Mouse (Mus musculus) neural tube, embryonic 14.5 days (tissue): ENCODE measurements around the gene Hnf1a. TPM values are rescaled to one million over a fixed set of nuclear protein-coding genes. Genes with fewer than 3 reads are reported as not detected.

Experiments
- ATAC-seq: fragments of 200-750 bp; cut with Nextera tagmentation; 2 replicates; pipeline ENCODE4 v1.8.0; 2017; ENCODE audit warnings: low read depth, mild to moderate bottlenecking, moderate TSS enrichment, moderate library complexity
- H3K27ac ChIP-seq: fragments of 300-500 bp; sonication (generic); 2 replicates; pipeline ENCODE4 v1.5.1; 2014; ENCODE audit warnings: low read depth, mild to moderate bottlenecking, control low read depth, low read length, moderate library complexity, mixed read lengths
- H3K27me3 ChIP-seq: fragments of 300-500 bp; sonication (generic); 2 replicates; pipeline ENCODE4 v1.6.1; 2014; ENCODE audit warnings: low read length; ENCODE audit not compliant: control insufficient read depth, insufficient read depth
- H3K36me3 ChIP-seq: fragments of 300-500 bp; sonication (generic); 2 replicates; pipeline ENCODE4 v1.6.1; 2014; ENCODE audit warnings: low read length, mixed read lengths; ENCODE audit not compliant: control insufficient read depth, insufficient read depth
- H3K4me1 ChIP-seq: fragments of 300-500 bp; sonication (generic); 2 replicates; pipeline ENCODE4 v1.6.1; 2014; ENCODE audit warnings: low read length; ENCODE audit not compliant: control insufficient read depth, insufficient read depth
- H3K4me2 ChIP-seq: fragments of 300-500 bp; sonication (generic); 2 replicates; pipeline ENCODE4 v1.6.1; 2014; ENCODE audit warnings: mild to moderate bottlenecking, low read depth, low read length, control low read depth
- H3K4me3 ChIP-seq: fragments of 300-500 bp; sonication (generic); 2 replicates; pipeline ENCODE4 v1.5.1; 2014; ENCODE audit warnings: low read depth, low read length, control low read depth, mixed read lengths
- H3K9ac ChIP-seq: fragments of 300-500 bp; sonication (generic); replicated peaks from 2 replicates; pipeline ENCODE4 v1.6.1; 2014; ENCODE audit warnings: low read depth, mild to moderate bottlenecking, control low read depth, low read length, mixed read lengths
- H3K9me3 ChIP-seq: fragments of 300-500 bp; sonication (generic); 2 replicates; pipeline ENCODE4 v1.6.1; 2016; ENCODE audit warnings: low read length; ENCODE audit not compliant: control insufficient read depth
- WGBS: fragments of 180-500 bp; shearing (Covaris S2); extraction: QIAGEN DNeasy Blood & Tissue Kit; methylation state at CpG from one replicate; pipeline ENCODE4 v1.1.7; 2014; 5-methylcytosine and 5-hydroxymethylcytosine counted together
- polyA plus RNA-seq: library from polyadenylated mRNA; unstranded; fragments of >200 nt; fragmentation: Nextera tagmentation; extraction: Ambion mirVana; gene quantifications from 2 replicates; pipeline ENCODE4 v1.2.1, GENCODE M21; 2014

The Hnf1a gene
- polyA plus RNA-seq, 1 experiment from 2014 or later = 0.11 TPM

DNA sequence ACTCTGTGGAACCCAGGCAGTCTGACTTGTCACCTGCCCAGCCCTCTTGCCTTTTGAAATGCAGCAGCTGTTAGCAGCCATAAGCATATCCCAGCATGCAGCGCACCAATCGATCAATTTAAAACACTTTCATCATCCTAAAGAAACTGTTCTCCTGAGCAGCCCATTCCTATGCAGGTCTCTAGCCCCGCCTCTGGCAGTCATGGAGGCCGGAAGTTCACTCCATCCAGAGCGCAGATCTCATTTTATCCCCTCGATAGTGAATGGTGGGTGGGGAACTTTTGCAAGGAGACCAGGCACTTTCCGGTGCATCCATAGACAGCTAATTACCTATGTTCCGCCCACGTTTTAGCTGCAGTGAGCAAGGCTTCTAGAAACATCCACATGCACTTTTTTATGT lies 1.3 kb upstream of the Hnf1a start:
- Histone ChIP-seq H3K4me1 (peaks cover 6% of the 10 kb centered on the region; the same call in 1 of the 2 replicates), H3K4me2 (no peak overlapping the region), H3K9ac (no peak overlapping the region), H3K9me3 (no peaks in the 10 kb centered on the region), H3K27ac (no peak overlapping the region), H3K36me3 (no peaks in the 10 kb centered on the region), H3K4me3 (no peak overlapping the region), H3K27me3 (no peaks in the 10 kb centered on the region; the same call in 1 of the 2 replicates)
- ATAC-seq = no peak
- WGBS = 79% methylated on average over 9 of the region's 9 CpGs

DNA sequence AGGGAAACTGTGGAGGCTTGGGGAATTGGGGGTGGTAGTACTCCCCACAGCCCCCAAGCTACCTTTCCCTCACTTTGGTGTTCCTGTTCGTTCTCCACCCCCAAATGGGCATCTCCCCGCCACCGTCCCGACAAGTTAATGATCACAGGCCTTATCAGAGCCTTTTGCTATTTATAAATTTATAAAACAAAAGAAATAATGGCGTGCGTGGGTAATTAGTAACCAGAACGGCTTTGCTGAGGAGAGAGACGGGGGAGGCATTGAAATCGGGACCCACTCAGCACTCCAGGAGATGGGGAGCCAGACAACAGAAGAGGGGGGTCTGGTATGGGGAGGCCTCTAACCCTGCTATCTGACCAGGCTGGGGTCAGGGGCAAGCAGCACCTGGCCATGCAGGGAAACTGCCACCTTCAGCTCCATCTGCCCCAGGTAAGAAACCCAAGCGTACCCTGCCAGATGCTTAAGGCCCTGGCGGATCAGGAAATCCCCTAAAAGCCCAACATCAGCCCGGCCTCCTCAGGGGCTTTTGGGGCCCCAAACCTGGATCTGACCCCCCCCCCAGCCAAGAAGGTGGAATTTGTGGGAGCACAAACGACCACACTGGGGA lies 1.2 kb downstream of the Hnf1a start:
- Histone ChIP-seq H3K4me2 (no peak overlapping the region), H3K27ac (no peak overlapping the region), H3K4me3 (no peak overlapping the region), H3K27me3 (no peaks in the 10 kb centered on the region; the same call in 1 of the 2 replicates), H3K4me1 (peaks cover 6% of the 10 kb centered on the region; the same call in 1 of the 2 replicates), H3K9ac (no peak overlapping the region), H3K9me3 (no peaks in the 10 kb centered on the region), H3K36me3 (no peaks in the 10 kb centered on the region)
- 41% methylated on average over 13 of the region's 13 CpGs for WGBS
- no peak for ATAC-seq

DNA sequence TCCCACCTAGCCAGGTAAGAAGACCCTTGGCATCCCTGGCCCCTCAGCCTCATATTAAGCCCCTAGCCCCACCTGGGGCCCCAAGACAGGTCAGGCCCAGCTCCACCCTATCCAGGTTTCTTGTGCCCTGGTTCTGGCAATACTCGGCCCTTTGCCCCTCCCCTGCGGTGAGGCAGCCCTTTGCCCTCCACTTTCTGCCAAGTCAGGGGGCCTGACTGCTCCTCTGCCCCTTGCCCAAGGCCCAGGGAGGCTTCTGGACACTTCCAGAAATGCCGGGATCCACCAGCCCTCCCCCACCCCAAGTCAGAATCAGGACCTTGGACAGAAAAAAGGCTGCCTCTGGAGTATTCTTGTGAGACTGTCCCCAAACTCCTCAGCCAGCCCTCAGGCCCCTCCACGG lies 1.8 kb downstream of the Hnf1a start:
- ATAC-seq = no peak
- Histone ChIP-seq H3K27me3 (no peaks in the 10 kb centered on the region; the same call in 1 of the 2 replicates), H3K4me1 (peaks cover 6% of the 10 kb centered on the region; the same call in 1 of the 2 replicates), H3K36me3 (no peaks in the 10 kb centered on the region), H3K27ac (no peak overlapping the region), H3K9ac (no peak overlapping the region), H3K4me3 (no peak overlapping the region), H3K9me3 (no peaks in the 10 kb centered on the region), H3K4me2 (no peak overlapping the region)
- 10% methylated on average over 4 of the region's 4 CpGs for WGBS

DNA sequence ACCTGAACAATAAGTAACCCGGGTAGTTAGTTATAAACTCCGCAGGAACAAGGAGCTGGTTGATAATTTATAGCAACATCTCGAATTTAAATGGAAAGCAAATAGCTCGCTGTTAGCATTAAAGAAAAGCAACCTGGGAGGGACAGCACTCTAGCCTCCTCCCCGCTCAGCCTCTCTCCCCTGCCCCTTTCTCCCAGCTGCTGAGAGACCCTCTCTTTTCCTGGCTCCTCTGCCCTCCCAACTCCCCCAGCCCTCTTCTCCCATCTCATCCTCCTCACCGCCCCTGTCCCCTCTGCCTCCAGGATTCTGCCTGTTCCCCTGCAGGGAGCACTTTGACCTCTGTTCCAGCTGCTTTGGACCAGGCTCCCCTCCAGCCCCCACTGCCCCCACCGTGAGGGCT lies 2.2 kb downstream of the Hnf1a start:
- ATAC-seq = no peak
- Histone ChIP-seq H3K27ac (no peak overlapping the region), H3K36me3 (no peaks in the 10 kb centered on the region), H3K4me2 (no peak overlapping the region), H3K4me3 (no peak overlapping the region), H3K27me3 (no peaks in the 10 kb centered on the region; the same call in 1 of the 2 replicates), H3K4me1 (peaks cover 6% of the 10 kb centered on the region; the same call in 1 of the 2 replicates), H3K9me3 (no peaks in the 10 kb centered on the region), H3K9ac (no peak overlapping the region)
- 8% methylated on average over 7 of the region's 7 CpGs for WGBS

DNA sequence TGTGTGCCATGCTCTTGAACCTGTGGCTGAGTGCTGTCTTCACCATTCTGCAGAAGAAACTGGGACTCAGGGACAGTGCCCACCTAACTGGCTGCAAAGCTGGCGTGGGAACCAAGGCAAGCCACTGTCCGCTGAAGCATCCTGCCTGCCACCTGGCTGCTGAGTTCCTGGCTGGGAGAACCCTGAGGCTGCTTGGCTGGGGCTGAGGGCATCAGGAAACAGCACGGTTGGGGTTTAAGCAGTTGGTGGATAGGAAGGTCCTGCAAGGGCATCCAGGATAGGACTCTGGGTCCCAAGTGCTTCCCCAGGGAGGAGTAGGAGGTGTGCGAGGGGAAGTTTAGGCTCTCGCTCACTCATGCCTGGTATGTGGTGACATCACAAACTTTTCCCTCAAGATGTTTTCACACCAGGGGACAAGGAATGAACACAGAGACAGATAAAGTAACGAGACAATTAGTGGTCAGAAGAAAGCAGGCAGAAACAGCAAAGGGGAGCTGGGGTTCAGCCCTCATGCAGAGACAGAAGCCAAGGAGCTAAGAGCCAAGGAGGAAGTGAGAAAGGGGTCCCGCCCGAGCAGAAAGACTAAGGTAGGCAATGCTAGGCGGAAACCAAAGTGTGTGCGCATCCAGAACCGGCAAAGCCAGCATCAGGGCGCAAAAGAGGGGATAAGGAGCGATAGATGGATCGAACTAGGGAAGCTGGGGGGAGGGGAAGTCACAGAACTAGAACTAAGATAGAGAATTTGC lies 3.2 kb downstream of the Hnf1a start:
- H3K9me3 ChIP-seq = no peaks in the 10 kb centered on the region
- H3K9ac ChIP-seq = no peak overlapping the region
- WGBS = 30% methylated on average over 14 of the region's 14 CpGs
- H3K4me1 ChIP-seq = peaks cover 6% of the 10 kb centered on the region; the same call in 1 of the 2 replicates
- H3K4me2 ChIP-seq = no peak overlapping the region
- H3K36me3 ChIP-seq = no peaks in the 10 kb centered on the region
- no peak overlapping the region for H3K4me3 ChIP-seq
- no peaks in the 10 kb centered on the region; the same call in 1 of the 2 replicates for H3K27me3 ChIP-seq
- ATAC-seq = no peak
- H3K27ac ChIP-seq = no peak overlapping the region

DNA sequence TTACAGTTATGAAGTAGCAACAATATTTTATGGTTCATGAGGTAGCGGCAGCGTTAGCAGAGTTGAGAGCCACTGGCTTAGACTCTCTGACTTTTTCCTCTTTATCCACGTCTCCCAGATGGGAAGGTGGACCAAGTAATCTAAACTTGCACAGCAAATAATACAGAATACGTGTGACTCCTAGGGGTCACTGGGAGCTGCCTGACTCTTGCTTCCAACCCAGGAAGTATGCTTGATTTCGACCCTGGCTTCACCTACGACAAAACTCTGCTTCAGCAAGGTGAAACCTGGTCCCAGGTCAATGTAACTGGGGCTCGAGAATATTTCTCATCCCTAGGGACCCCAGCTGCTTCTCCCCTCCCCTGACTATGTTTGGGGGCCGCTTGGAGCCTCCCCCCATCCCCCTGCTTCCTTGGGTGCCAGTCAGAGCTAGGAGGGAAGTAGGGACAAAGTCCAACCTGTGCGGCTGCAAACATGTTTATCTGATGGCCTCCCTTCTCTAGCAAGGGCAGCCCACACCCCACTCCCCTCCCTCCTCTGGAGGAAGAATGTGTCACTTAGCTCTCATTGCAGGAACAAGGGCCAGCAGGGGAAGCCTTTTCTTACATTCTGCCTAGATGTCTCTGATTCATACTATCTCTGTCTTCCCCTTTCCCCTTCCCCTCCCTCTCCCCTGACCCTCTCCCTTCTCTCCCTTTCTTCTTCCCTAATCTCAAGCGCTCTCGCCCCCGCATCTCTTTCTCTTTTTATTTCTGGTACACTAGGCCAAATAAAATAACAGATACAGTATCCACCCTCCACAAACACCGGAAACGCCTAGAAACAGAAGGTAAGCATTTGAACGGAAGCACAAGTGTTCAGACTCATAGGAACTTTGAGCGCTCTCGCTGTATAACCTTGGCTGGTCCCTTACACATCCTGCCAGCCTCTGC lies 5.7 kb downstream of the Hnf1a start:
- Histone ChIP-seq H3K9ac (no peak overlapping the region), H3K4me3 (no peak overlapping the region), H3K27me3 (no peaks in the 10 kb centered on the region; the same call in 1 of the 2 replicates), H3K4me2 (no peak overlapping the region), H3K27ac (no peak overlapping the region), H3K4me1 (peaks cover 6% of the 10 kb centered on the region; the same call in 1 of the 2 replicates), H3K36me3 (no peaks in the 10 kb centered on the region), H3K9me3 (no peaks in the 10 kb centered on the region)
- ATAC-seq = no peak
- WGBS = 71% methylated on average over 17 of the region's 17 CpGs

DNA sequence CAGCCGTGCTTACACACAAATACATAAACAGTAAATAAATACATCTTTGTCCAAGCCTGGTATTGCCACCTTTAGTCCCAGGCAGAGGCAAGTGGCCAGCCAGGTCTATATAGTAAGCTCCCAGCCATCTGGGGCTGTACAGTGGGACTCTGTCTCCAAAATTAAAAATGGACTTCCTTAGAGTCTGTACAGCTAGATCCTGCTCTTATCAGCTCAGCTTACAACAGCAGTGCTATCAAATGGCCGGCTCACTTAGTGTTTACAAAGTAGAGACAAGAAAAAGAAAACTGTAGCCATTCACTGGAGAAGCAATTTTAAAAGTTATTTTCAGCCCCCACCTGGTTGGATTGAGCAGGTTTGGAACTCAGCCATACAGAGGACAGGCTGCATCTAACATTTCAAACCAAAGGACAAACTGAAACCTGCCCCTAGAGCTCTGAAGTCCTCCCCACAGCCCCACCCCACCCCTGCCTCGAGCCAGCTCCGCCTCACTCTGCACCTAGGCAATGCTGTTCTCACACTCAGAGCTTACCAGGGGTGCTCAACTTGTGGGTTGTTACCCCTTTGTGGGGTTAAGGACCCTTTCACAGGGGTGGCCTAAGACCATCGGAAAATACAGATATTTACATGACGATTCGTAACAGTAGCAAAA lies 6.5 kb downstream of the Hnf1a start:
- H3K27ac ChIP-seq = no peak overlapping the region
- WGBS = 73% methylated on average over 7 of the region's 7 CpGs
- peaks cover 6% of the 10 kb centered on the region; the same call in 1 of the 2 replicates for H3K4me1 ChIP-seq
- H3K9ac ChIP-seq = no peak overlapping the region
- H3K9me3 ChIP-seq = no peaks in the 10 kb centered on the region
- H3K4me2 ChIP-seq = no peak overlapping the region
- ATAC-seq = no peak
- no peaks in the 10 kb centered on the region; the same call in 1 of the 2 replicates for H3K27me3 ChIP-seq
- no peaks in the 10 kb centered on the region for H3K36me3 ChIP-seq
- H3K4me3 ChIP-seq = no peak overlapping the region

DNA sequence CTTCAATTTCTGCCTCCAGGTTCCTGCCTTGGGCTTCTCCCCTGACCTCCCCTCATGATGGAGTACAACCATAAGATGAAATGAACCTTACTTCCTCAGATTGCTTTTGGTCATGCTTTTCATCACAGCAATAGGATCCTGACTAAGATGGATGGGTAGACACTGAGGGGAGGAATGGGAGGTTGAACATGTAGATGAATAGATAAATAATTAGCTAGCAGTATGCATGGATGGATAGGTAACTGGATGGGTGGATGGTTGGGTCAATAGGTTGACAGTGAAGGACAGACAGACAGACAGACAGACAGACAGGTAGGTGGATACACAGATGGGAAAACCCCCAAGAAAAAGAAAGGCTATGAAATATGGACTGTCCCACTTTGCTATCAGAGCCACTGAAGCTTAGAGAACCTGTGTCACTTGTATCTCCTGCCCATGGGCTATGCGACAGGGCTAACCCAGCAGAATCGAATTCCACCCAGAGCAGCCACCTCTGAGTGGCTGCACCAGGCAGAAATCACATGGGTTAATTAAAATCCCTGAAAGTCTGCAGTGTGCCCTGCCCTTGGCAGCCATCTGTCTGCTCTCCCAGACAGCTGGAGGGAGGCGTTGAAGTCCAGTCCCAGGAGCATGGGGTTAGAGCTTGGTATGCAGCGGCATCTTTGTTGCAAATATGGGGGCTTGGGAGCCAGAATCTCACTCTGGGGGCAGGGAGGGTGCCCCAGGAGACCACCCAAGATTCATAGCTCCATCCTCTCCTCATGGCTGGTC lies 9.1 kb downstream of the Hnf1a start:
- Histone ChIP-seq H3K36me3 (no peaks in the 10 kb centered on the region), H3K4me2 (no peak overlapping the region), H3K4me3 (no peak overlapping the region), H3K27ac (no peak overlapping the region), H3K27me3 (no peaks in the 10 kb centered on the region), H3K9ac (no peak overlapping the region), H3K9me3 (no peaks in the 10 kb centered on the region), H3K4me1 (no peaks in the 10 kb centered on the region)
- 46% methylated on average over 4 of the region's 4 CpGs for WGBS
- no peak for ATAC-seq
